Mouse (Mus musculus): ENCODE measurements around the gene Decr2.
"Not testable (repeated sequence)": the region's sequence is repeated elsewhere in the genome, so short reads cannot be mapped to it uniquely, and the experiment has no call there.

Gene Decr2

GRCm38 (mm10) chr17:26112751-26113150, 22.6 kb upstream of the Decr2 start:
- DNase-seq, result no peak

- no peak for DNase-seq
Measured at GRCm38 (mm10) chr17:26111722-26112121, 21.6 kb upstream of the Decr2 start.

GRCm38 (mm10) chr17:26111024-26111423, 20.9 kb upstream of the Decr2 start:
- no peak for DNase-seq

- no peak for DNase-seq
Measured at GRCm38 (mm10) chr17:26110156-26110555, 20.0 kb upstream of the Decr2 start.

GRCm38 (mm10) chr17:26105619-26106018, 15.5 kb upstream of the Decr2 start:
- no peak for DNase-seq

- no peak for DNase-seq
Measured at GRCm38 (mm10) chr17:26101478-26101877, 11.3 kb upstream of the Decr2 start.

GRCm38 (mm10) chr17:26100166-26100565, 10.0 kb upstream of the Decr2 start:
- DNase-seq, result no peak

- not testable (repeated sequence) for DNase-seq
Measured at GRCm38 (mm10) chr17:26099316-26099715, 9.2 kb upstream of the Decr2 start.

- no peak for DNase-seq
Measured at GRCm38 (mm10) chr17:26098461-26098860, 8.3 kb upstream of the Decr2 start.

GRCm38 (mm10) chr17:26095121-26095740, 5.1 kb upstream of the Decr2 start, which contains the start of gene Nme4:
Nme4 (minus strand) TSS chr17:26095602.
- peak; percentile 77 for DNase-seq

GRCm38 (mm10) chr17:26094531-26095110, 4.5 kb upstream of the Decr2 start:
- DNase-seq, result no peak

GRCm38 (mm10) chr17:26087059-26087564, 3.0 kb downstream of the Decr2 start:
- no peak for DNase-seq

GRCm38 (mm10) chr17:26080867-26081266, 9.3 kb downstream of the Decr2 start:
- no peak for DNase-seq

- no peak for DNase-seq
Measured at GRCm38 (mm10) chr17:26078851-26079250, 11.3 kb downstream of the Decr2 start.

GRCm38 (mm10) chr17:26075246-26075645, 14.9 kb downstream of the Decr2 start:
- DNase-seq, result peak; percentile 79

- DNase-seq, result no peak
Measured at GRCm38 (mm10) chr17:26070136-26070535, 20.0 kb downstream of the Decr2 start.

- peak; percentile 85 for DNase-seq
Measured at GRCm38 (mm10) chr17:26068831-26069739, 21.1 kb downstream of the Decr2 start, which contains the start of gene Rab11fip3. Rab11fip3 (minus strand) TSS chr17:26069555.

GRCm38 (mm10) chr17:26068024-26068830, 21.9 kb downstream of the Decr2 start:
- peak; percentile 34 for DNase-seq

- DNase-seq, result no peak
Measured at GRCm38 (mm10) chr17:26066488-26067020, 23.6 kb downstream of the Decr2 start.

- DNase-seq, result no peak
Measured at GRCm38 (mm10) chr17:26064916-26065315, 25.2 kb downstream of the Decr2 start.

- DNase-seq, result no peak
Measured at GRCm38 (mm10) chr17:26057787-26058567, 32.2 kb downstream of the Decr2 start.

All from right cerebral cortex, postnatal 25 days (tissue).